Mouse (Mus musculus): ENCODE results near the gene Zwilch. TPM values are rescaled to one million over a fixed set of nuclear protein-coding genes. Genes with fewer than 3 reads are reported as not detected.

The Zwilch gene
- polyA plus RNA-seq (2012; rRNA removed), result 28.3 and 30.7 TPM in 2 replicates

GRCm38 (mm10) chr9:64172816-64173665, at the start of gene Zwilch, which contains the start of gene Rpl4:
TSS of gene Zwilch (minus strand) at chr9:64173104.
TSS of gene Rpl4 (plus strand) at chr9:64173375.

GRCm38 (mm10) chr9:64178974-64179646, 6.2 kb upstream of the Zwilch start, which contains the start of gene Snapc5:
TSS of gene Snapc5 (plus strand) at chr9:64179274.

GRCm38 (mm10) chr9:64116876-64117275, 56.0 kb downstream of the Zwilch start, which contains the start of gene Lctl:
TSS of gene Lctl (plus strand) at chr9:64117147.

Other genes starting within 250 kb of the Zwilch start
- 5.3 and 7.6 TPM in 2 replicates for gene Smad6, start 151.0 kb downstream of the Zwilch start, polyA plus RNA-seq (2012; rRNA removed)
- 0.02 and 0.04 TPM in 2 replicates for gene Lctl, start 56.0 kb downstream of the Zwilch start, polyA plus RNA-seq (2012; rRNA removed)
- gene Rpl4, start 271 bp upstream of the Zwilch start, polyA plus RNA-seq (2012; rRNA removed), result 876 and 901 TPM in 2 replicates
- gene Snapc5, start 6.2 kb upstream of the Zwilch start, polyA plus RNA-seq (2012; rRNA removed), result 20.9 and 22.0 TPM in 2 replicates
- 0.28 TPM in 2 replicates for gene Uchl4, start 62.1 kb upstream of the Zwilch start, polyA plus RNA-seq (2012; rRNA removed)
- 33.4 and 40.5 TPM in 2 replicates for gene Map2k1, start 80.5 kb upstream of the Zwilch start, polyA plus RNA-seq (2012; rRNA removed)
- gene Tipin, start 108.5 kb upstream of the Zwilch start, polyA plus RNA-seq (2012; rRNA removed), result 78.3 and 86.2 TPM in 2 replicates
- 19.7 and 20.6 TPM in 2 replicates for gene Dis3l, start 168.2 kb upstream of the Zwilch start, polyA plus RNA-seq (2012; rRNA removed)
- gene Megf11, start 212.5 kb upstream of the Zwilch start, polyA plus RNA-seq (2012; rRNA removed), result 9.0 and 10.1 TPM in 2 replicates